Mouse (Mus musculus) testis, adult 2 months (tissue): ENCODE results near the gene Ndufb6. TPM values are rescaled to one million over a fixed set of nuclear protein-coding genes. Genes with fewer than 3 reads are reported as not detected.
A peak's percentile ranks its signal among the peaks of the same experiment; 100 is the strongest.

Experiments
- H3K27ac ChIP-seq: fragments of 200-500 bp; 2 replicates; pipeline ENCODE4 v1.5.1; 2012; ENCODE audit warnings: low read depth, low read length; ENCODE audit not compliant: control insufficient read depth, insufficient read depth
- H3K27me3 ChIP-seq: fragments of 200-500 bp; 2 replicates; pipeline ENCODE4 v1.6.1; 2012; ENCODE audit warnings: mild to moderate bottlenecking, low read length, moderate library complexity; ENCODE audit not compliant: control insufficient read depth, insufficient read depth
- H3K36me3 ChIP-seq: fragments of 200-500 bp; 2 replicates; pipeline ENCODE4 v1.6.1; 2012; ENCODE audit warnings: mild to moderate bottlenecking, low read length; ENCODE audit not compliant: control insufficient read depth, insufficient read depth
- H3K4me1 ChIP-seq: fragments of 200-500 bp; 2 replicates; pipeline ENCODE4 v1.6.1; 2012; ENCODE audit warnings: low read length; ENCODE audit not compliant: control insufficient read depth, insufficient read depth
- H3K4me3 ChIP-seq: fragments of 200-500 bp; 2 replicates; pipeline ENCODE4 v1.5.1; 2012; ENCODE audit warnings: low read depth, mild to moderate bottlenecking, low read length, moderate library complexity, mixed read lengths; ENCODE audit not compliant: control insufficient read depth
- CTCF ChIP-seq: fragments of 200-500 bp; IDR thresholded peaks from 2 replicates; pipeline ENCODE4 v1.5.1; 2012; ENCODE audit warnings: low read depth, mild to moderate bottlenecking, inconsistent platforms, low read length, moderate library complexity; ENCODE audit not compliant: control insufficient read depth, insufficient read depth, insufficient replicate concordance
- POLR2A ChIP-seq: fragments of 200-500 bp; IDR thresholded peaks from 2 replicates; pipeline ENCODE4 v1.6.1; 2012; ENCODE audit warnings: low read depth, mild to moderate bottlenecking, inconsistent platforms, low read length, moderate library complexity; ENCODE audit not compliant: control insufficient read depth
- polyA plus RNA-seq: library from polyadenylated mRNA; depleted of rRNA; stranded (reverse); fragments of >200 nt; gene quantifications from 2 replicates; pipeline ENCODE4 v1.2.3, GENCODE M21; 2012

Gene Ndufb6
- polyA plus RNA-seq, 1 experiment, result 58.2 TPM

DNA sequence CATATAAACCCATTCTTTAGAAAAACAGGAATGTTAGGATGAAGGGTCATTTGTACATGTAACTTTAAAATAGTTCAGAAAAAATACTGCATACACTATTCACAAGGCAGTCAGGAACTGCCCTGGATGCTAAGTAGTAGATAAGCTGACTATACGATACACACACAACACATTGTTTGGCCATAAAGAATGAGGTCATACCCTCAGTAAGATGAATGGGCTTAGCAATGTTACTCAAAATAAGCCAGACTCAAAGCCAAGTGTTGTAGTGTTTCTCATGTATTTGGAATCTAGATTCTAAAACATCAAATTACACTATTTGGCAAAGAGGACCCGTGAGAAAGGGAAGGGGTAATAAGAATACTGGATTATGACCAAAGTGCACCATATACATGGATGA lies 25.5 kb downstream of the Ndufb6 start:
- no peaks in the 10 kb centered on the region for H3K36me3 ChIP-seq
- no peaks in the 10 kb centered on the region for H3K4me1 ChIP-seq
- H3K4me3 ChIP-seq, result no peak overlapping the region
- H3K27me3 ChIP-seq, result no peaks in the 10 kb centered on the region
- no peak overlapping the region for H3K27ac ChIP-seq
- TF ChIP-seq CTCF, result no peak
- TF ChIP-seq POLR2A, result no peak

DNA sequence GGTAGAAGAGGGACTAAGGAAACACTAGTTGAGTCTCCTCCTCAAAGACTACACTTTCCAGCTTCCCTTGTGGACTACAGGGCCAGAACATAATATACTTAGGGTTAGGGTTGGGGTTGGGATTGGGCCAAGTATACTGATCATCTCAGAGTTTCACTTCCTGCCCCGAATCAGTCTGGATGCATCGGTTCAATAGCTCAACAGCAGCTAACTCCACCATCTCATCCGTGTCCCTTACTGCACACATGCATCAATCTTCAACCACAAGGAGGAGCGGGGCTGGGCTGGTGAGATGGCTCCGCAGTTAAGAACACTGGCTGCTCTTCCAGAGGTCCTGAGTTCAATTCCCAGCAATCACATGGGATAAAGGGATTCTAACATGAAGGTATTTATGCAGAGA lies 28.2 kb downstream of the Ndufb6 start:
- Histone ChIP-seq H3K4me1 (no peaks in the 10 kb centered on the region), H3K4me3 (no peak overlapping the region), H3K27ac (no peak overlapping the region), H3K27me3 (no peaks in the 10 kb centered on the region), H3K36me3 (no peaks in the 10 kb centered on the region)
- no peak for TF ChIP-seq POLR2A
- no peak for TF ChIP-seq CTCF

DNA sequence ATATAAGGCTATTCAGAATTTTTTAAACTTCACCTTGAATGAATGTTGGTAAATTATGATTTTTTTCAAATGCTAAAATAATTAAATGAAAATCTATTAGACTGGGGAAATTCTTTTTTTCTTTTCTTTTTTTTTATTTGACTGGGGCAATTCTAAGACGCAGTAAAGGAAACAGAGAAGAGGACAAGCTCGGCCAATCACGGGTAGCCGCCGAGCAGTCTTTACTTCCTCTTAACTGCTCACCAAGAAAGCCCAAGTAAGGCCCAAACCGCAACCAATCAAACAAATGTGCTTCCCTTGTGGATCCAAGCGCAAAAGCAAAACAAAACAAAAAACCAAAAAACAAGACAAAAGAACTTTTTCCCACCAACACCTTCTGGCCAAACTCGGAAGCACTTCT lies 35.2 kb downstream of the Ndufb6 start:
- Histone ChIP-seq H3K36me3 (no peaks in the 10 kb centered on the region), H3K4me1 (peaks cover 9% of the 10 kb centered on the region), H3K27me3 (no peaks in the 10 kb centered on the region), H3K27ac (no peak overlapping the region), H3K4me3 (no peak overlapping the region)
- TF ChIP-seq POLR2A, result no peak
- TF ChIP-seq CTCF, result no peak

DNA sequence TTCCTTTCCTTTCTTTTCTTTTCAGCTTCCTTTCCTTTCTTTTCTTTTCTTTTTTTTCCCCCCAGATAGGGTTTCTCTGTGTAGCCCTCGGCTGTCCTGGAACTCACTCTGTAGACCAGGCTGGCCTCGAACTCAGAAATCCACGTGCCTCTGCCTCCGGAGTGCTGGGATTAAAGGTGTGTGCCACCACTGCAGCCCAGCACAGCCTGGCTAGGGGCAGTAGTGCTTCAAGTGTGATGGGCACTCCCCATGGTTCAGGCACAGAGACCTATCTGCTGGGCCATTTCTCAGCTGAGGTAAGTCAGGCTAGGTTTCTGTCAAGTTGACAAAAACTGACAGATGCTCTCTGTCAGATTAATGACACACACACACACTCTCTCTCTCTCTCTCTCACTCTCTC lies 36.2 kb downstream of the Ndufb6 start:
- no peaks in the 10 kb centered on the region for H3K36me3 ChIP-seq
- no peak for TF ChIP-seq POLR2A
- no peak for TF ChIP-seq CTCF
- no peak overlapping the region for H3K27ac ChIP-seq
- no peaks in the 10 kb centered on the region for H3K27me3 ChIP-seq
- no peak overlapping the region for H3K4me3 ChIP-seq
- peaks cover 13% of the 10 kb centered on the region for H3K4me1 ChIP-seq

DNA sequence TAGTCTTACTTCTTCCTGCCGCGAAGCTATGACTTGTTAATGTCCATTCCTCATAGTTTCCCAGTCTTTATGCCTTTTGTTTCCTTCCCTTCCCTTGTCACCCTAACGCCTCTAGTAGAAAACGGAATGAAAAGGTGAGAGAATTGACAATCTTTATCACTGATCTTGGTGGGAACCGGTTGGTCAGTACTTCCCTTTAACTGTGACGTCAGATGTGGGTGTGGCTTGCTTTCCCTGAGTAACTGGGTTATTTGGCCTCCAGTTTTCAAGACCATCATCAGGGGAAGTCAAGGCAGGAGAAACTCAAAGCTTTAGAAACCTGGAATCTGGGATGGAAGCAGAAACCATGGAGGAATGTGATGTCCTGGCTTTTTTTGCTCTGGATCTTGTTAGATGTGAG lies 37.3 kb downstream of the Ndufb6 start:
- TF ChIP-seq POLR2A (no peak), CTCF (no peak)
- Histone ChIP-seq H3K4me3 (no peak overlapping the region), H3K27ac (no peak overlapping the region), H3K36me3 (no peaks in the 10 kb centered on the region), H3K27me3 (no peaks in the 10 kb centered on the region), H3K4me1 (peaks cover 13% of the 10 kb centered on the region)

DNA sequence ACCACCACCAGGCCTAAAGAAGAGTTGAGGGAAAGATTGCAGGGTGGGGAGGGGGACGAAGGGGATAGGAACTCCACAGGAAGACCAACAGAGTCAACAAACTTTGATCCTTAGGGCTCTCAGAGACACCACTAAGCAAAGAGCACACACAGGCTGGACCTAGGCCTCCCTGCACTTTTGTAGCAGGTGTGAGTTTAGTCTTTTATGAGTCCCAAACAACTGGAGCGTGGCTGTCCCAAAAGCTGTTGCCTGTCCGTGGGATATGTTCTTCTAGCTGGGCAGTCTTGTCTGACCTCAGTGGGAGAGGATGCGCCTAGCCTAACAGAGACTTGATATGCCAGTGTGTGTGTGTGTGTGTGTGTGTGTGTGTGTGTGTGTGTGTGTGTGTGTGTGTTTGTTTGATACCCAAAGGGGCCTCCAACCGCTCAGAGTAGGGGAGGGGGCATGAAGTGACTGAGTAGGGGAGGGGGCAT lies 38.9 kb downstream of the Ndufb6 start:
- no peaks in the 10 kb centered on the region for H3K36me3 ChIP-seq
- H3K27me3 ChIP-seq, result no peaks in the 10 kb centered on the region
- H3K27ac ChIP-seq, result no peak overlapping the region
- peaks cover 13% of the 10 kb centered on the region for H3K4me1 ChIP-seq
- TF ChIP-seq POLR2A, result no peak
- TF ChIP-seq CTCF, result no peak
- H3K4me3 ChIP-seq, result no peak overlapping the region; the same call in 1 of the 2 replicates

DNA sequence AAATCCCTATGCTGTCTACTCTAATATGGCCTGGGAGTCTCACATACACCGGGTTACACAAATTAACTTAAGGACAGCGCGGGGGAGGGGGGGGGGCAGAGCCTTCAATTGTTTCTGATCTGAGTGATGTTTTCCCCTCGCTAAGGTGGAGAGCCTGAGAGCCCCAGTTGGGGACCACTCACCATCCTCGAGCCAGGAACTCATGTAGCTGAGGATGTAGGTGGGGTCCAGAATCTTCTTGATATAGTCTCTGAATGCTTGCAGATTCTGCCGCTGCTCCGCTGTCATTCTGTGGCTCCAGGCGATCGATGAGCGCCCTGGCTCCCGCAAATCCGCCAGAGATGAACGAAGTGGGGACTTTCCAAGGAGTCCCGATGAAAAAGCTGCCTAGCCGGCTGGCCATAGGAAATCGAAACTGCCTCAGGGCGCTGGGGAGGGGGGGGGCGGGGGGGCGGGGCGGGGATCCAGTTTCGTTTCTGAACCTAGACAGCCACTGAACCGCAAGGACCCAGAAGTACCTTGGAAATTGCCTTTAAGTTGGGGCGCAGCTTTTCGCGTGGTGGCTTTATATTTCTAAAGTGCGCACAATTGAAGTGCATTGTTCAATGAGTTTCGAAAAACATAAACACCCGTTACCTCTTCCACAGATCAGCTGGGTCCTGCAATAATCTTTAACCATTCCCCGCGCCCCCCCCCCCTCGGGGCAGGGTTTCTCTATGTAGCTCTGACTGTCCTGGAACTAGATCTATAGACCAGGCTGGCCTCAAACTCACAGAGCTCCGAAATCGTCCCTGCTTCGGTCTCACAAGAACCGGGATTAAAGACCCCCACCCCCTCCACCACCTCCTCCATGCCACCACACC lies 39.6 kb downstream of the Ndufb6 start, which contains the start of gene Ddx58:
Gene Ddx58, minus strand, starts transcription at position 420 of the 863 bp plus-strand sequence.
- H3K36me3 ChIP-seq, result no peaks in the 10 kb centered on the region
- no peaks in the 10 kb centered on the region for H3K27me3 ChIP-seq
- no peak for TF ChIP-seq POLR2A
- TF ChIP-seq CTCF, result no peak
- peak within 1 kb of the TSS; percentile 53; the same call in 1 of the 2 replicates for H3K27ac ChIP-seq
- peaks cover 13% of the 10 kb centered on the region for H3K4me1 ChIP-seq
- peak within 1 kb of the TSS; percentile 84 for H3K4me3 ChIP-seq

DNA sequence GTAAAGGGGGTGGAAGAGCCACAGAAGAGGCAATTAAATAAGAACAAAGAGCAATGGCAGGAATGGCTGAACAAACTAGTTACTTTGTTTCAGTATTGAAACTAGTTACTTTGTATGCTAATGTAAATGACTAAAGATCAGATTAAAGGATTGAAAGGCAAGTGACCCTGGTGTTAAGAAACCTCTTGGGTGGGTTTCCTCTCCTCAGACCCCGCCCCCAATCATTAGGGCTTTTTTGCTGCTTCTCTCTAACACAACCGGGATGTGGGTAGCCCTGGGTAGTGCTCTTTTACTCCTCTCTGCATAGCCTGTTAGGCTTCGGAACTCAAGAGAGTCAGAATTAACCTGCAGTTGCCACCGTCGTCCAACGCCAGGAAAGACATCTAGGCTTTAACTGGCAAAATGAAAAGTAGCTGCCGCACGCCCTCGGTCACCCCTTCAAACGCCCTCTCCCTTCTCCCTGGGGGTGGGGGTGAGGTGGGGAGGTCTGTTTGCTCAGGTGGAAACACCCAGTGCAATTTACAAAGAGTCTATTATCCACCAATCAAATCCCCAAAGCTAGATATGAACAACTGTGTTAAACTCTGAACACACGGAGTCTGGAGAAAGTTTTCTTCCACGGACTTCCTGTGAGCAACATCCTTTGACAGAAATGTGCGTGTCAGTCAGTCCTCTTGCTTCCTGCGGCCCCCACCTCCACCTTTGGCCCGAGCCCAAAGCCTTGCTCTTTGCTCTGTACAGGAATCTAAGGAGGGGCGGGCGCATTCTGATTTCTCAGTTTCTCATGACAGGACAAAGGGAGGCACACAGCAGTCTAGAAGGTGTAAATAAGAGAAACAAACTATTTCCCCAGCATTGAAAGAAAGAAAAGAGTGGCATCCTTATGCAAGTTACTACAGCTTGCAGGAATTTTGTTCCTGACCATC lies 40.5 kb downstream of the Ndufb6 start:
- peak overlapping the region; percentile 48 for H3K4me3 ChIP-seq
- TF ChIP-seq POLR2A, result no peak
- TF ChIP-seq CTCF, result no peak
- H3K4me1 ChIP-seq, result peaks cover 13% of the 10 kb centered on the region
- H3K27ac ChIP-seq, result peak overlapping the region; percentile 39; the same call in 1 of the 2 replicates
- no peaks in the 10 kb centered on the region for H3K27me3 ChIP-seq
- H3K36me3 ChIP-seq, result no peaks in the 10 kb centered on the region
